Mouse (Mus musculus) spleen, adult 12 weeks (tissue): Measurements from ENCODE around the gene Akr1c18.

Experiments used
- DNase-seq: peaks from one replicate; pipeline ENCODE4 v3.0.0; 2022; ENCODE audit warnings: low spot score

The Akr1c18 gene

DNA sequence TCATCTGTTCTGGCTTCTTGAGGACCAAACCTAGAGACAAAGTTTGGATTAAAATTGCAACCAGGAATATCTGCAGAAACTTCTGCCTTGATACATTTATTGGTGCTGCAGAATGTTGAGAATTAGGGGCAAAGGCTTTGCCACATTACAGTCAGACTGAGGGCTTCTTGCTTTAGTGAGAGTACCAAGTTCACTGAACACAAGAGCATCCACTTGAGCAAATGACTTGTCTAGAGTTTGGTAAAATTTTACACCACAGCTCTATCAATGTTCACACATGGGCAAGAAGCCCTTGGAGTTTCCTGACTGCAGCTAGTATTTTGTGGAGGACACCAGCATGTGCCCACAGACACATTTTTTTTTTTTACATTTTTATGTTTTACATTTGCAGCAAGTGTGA is 47.7 kb downstream of the Akr1c18 start:
- no peak for DNase-seq

DNA sequence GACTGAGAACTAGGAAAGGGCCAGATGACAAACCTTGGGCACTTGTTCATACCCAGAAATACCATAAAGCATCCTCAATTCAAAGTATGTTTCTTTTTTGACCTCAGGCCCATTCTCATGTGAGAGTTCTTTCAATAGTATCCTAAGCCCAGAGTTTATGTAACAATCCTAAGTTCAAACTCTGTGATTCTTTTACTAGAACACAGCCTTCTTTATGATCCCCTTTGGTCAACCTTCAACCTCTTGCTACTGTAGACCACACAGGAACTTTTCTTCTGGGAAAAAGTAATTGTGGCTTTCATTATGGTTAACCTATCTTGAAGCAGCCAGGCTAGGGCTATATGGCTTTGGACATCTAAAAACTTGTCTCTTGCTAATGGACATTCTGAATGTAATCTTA is 48.8 kb downstream of the Akr1c18 start:
- no peak for DNase-seq
